Mouse (Mus musculus) embryonic facial prominence, embryonic 14.5 days (tissue): ENCODE measurements at regions not wholly inside any gene's neighbourhood (a gene's known extent, or its start where the extent isn't known, plus 50 kb on each side); places are given as distances from the start of the nearest gene placed in this dataset.

Source experiments
- ATAC-seq: fragments of 200-750 bp; cut with Nextera tagmentation; 2 replicates; pipeline ENCODE4 v1.8.0; 2017; ENCODE audit warnings: low read depth, moderate number of reproducible peaks, moderate TSS enrichment
- DNase-seq: peaks from one replicate; pipeline ENCODE4 v3.0.0-alpha.2; 2015; ENCODE audit warnings: low spot score
- H3K27ac ChIP-seq: fragments of 300-500 bp; sonication (generic); replicated peaks from 2 replicates; pipeline ENCODE4 v1.5.1; 2014; ENCODE audit warnings: low read depth, mild to moderate bottlenecking, low read length, moderate library complexity
- H3K27me3 ChIP-seq: fragments of 300-500 bp; sonication (generic); replicated peaks from 2 replicates; pipeline ENCODE4 v1.6.1; 2014; ENCODE audit warnings: low read length; ENCODE audit not compliant: control insufficient read depth, insufficient read depth
- H3K36me3 ChIP-seq: fragments of 300-500 bp; sonication (generic); 2 replicates; pipeline ENCODE4 v1.6.1; 2014; ENCODE audit warnings: low read length, mixed read lengths; ENCODE audit not compliant: control insufficient read depth, insufficient read depth
- H3K4me1 ChIP-seq: fragments of 300-500 bp; sonication (generic); 2 replicates; pipeline ENCODE4 v1.6.1; 2014; ENCODE audit warnings: antibody characterized with exemption, low read length; ENCODE audit not compliant: control insufficient read depth, insufficient read depth
- H3K4me2 ChIP-seq: fragments of 300-500 bp; sonication (generic); 2 replicates; pipeline ENCODE4 v1.6.1; 2014; ENCODE audit warnings: low read depth, mild to moderate bottlenecking, low read length, moderate library complexity, mixed read lengths
- H3K4me3 ChIP-seq: fragments of 300-500 bp; sonication (generic); 2 replicates; pipeline ENCODE4 v1.5.1; 2014; ENCODE audit warnings: low read depth, mild to moderate bottlenecking, low read length
- H3K9ac ChIP-seq: fragments of 300-500 bp; sonication (generic); 2 replicates; pipeline ENCODE4 v1.6.1; 2014; ENCODE audit warnings: low read depth, mild to moderate bottlenecking, low read length, moderate library complexity, mixed read lengths
- H3K9me3 ChIP-seq: fragments of 300-500 bp; sonication (generic); 2 replicates; pipeline ENCODE4 v1.6.1; 2016; ENCODE audit warnings: low read length; ENCODE audit not compliant: control insufficient read depth
- WGBS: fragments of 180-500 bp; shearing (Covaris S2); extraction: QIAGEN DNeasy Blood & Tissue Kit; methylation state at CpG from one replicate; pipeline ENCODE4 v1.1.7; 2014; 5-methylcytosine and 5-hydroxymethylcytosine counted together

- no peak for DNase-seq
- no peaks in the 10 kb centered on the region for H3K4me1 ChIP-seq
- H3K4me2 ChIP-seq: no peak overlapping the region
- no peak overlapping the region for H3K27ac ChIP-seq
- no peak overlapping the region for H3K4me3 ChIP-seq
- no peak for ATAC-seq
- WGBS: 67% methylated on average over 2 of the region's 2 CpGs
- H3K9ac ChIP-seq: no peak overlapping the region
- H3K9me3 ChIP-seq: no peaks in the 10 kb centered on the region
- H3K27me3 ChIP-seq: no peaks in the 10 kb centered on the region
- H3K36me3 ChIP-seq: no peaks in the 10 kb centered on the region
Measured at GRCm38 (mm10) chr13:106100239-106100638, 656.8 kb downstream of the Htr1a start.

GRCm38 (mm10) chr13:106142128-106142527, 698.7 kb downstream of the Htr1a start:
- Histone ChIP-seq H3K27me3 (no peaks in the 10 kb centered on the region), H3K27ac (no peak overlapping the region), H3K9me3 (no peaks in the 10 kb centered on the region), H3K4me2 (no peak overlapping the region), H3K36me3 (no peaks in the 10 kb centered on the region), H3K9ac (no peak overlapping the region), H3K4me1 (no peaks in the 10 kb centered on the region), H3K4me3 (no peak overlapping the region)
- DNase-seq: peak; percentile 88
- WGBS: 47% methylated on average over 2 of the region's 2 CpGs
- no peak for ATAC-seq

- DNase-seq (peak; percentile 1), ATAC-seq (no peak)
- Histone ChIP-seq H3K4me1 (no peaks in the 10 kb centered on the region), H3K4me3 (no peak overlapping the region), H3K36me3 (no peaks in the 10 kb centered on the region), H3K4me2 (no peak overlapping the region), H3K27me3 (no peaks in the 10 kb centered on the region), H3K27ac (no peak overlapping the region), H3K9me3 (no peaks in the 10 kb centered on the region), H3K9ac (no peak overlapping the region)
- 58% methylated on average over 3 of the region's 3 CpGs for WGBS
Measured at GRCm38 (mm10) chr13:106166377-106166776, 722.9 kb downstream of the Htr1a start.

- WGBS: 49% methylated on average over 4 of the region's 4 CpGs
Measured at GRCm38 (mm10) chr13:106173377-106173776, 729.9 kb downstream of the Htr1a start.

GRCm38 (mm10) chr13:106174321-106174720, 730.9 kb downstream of the Htr1a start:
- 81% methylated on average over 4 of the region's 4 CpGs for WGBS
- H3K9ac ChIP-seq: no peak overlapping the region

More at GRCm38 (mm10) chr13:106173377-106173776, 729.9 kb downstream of the Htr1a start:
- Histone ChIP-seq H3K4me3 (no peak overlapping the region), H3K27me3 (no peaks in the 10 kb centered on the region), H3K9me3 (no peaks in the 10 kb centered on the region), H3K27ac (no peak overlapping the region), H3K36me3 (no peaks in the 10 kb centered on the region), H3K4me1 (no peaks in the 10 kb centered on the region), H3K9ac (no peak overlapping the region), H3K4me2 (no peak overlapping the region)
- DNase-seq (no peak), ATAC-seq (no peak)

GRCm38 (mm10) chr13:106180734-106181133, 737.3 kb downstream of the Htr1a start:
- 62% methylated on average over 3 of the region's 3 CpGs for WGBS
- H3K36me3 ChIP-seq: no peaks in the 10 kb centered on the region
- H3K27me3 ChIP-seq: no peaks in the 10 kb centered on the region
- no peak overlapping the region for H3K4me2 ChIP-seq
- H3K4me1 ChIP-seq: no peaks in the 10 kb centered on the region
- no peak overlapping the region for H3K4me3 ChIP-seq
- H3K27ac ChIP-seq: no peak overlapping the region
- no peaks in the 10 kb centered on the region for H3K9me3 ChIP-seq
- DNase-seq: no peak
- no peak for ATAC-seq
- H3K9ac ChIP-seq: no peak overlapping the region

More at GRCm38 (mm10) chr13:106174321-106174720, 730.9 kb downstream of the Htr1a start:
- DNase-seq (no peak), ATAC-seq (no peak)
- H3K27me3 ChIP-seq: no peaks in the 10 kb centered on the region
- no peaks in the 10 kb centered on the region for H3K9me3 ChIP-seq
- H3K4me1 ChIP-seq: no peaks in the 10 kb centered on the region
- no peak overlapping the region for H3K27ac ChIP-seq
- H3K4me2 ChIP-seq: no peak overlapping the region
- no peak overlapping the region for H3K4me3 ChIP-seq
- H3K36me3 ChIP-seq: no peaks in the 10 kb centered on the region
